Mouse (Mus musculus) kidney, embryonic 16.5 days (tissue): Measurements from ENCODE around the gene Cd2ap. TPM values are rescaled to one million over a fixed set of nuclear protein-coding genes. Genes with fewer than 3 reads are reported as not detected.

ENCODE experiments used
- ATAC-seq: fragments of 200-750 bp; cut with Nextera tagmentation; 2 replicates; pipeline ENCODE4 v1.8.0; 2017; ENCODE audit warnings: moderate TSS enrichment; ENCODE audit not compliant: low FRiP score, low TSS enrichment
- H3K27ac ChIP-seq: fragments of 300-500 bp; sonication (generic); 2 replicates; pipeline ENCODE4 v1.5.1; 2014; ENCODE audit warnings: low read length
- H3K27me3 ChIP-seq: fragments of 300-500 bp; sonication (generic); 2 replicates; pipeline ENCODE4 v1.6.1; 2014; ENCODE audit warnings: low read length, control low read depth, mixed read lengths; ENCODE audit not compliant: insufficient read depth
- H3K36me3 ChIP-seq: fragments of 300-500 bp; sonication (generic); 2 replicates; pipeline ENCODE4 v1.6.1; 2014; ENCODE audit warnings: low read length, control low read depth, mixed read lengths; ENCODE audit not compliant: insufficient read depth
- H3K4me1 ChIP-seq: fragments of 300-500 bp; sonication (generic); 2 replicates; pipeline ENCODE4 v1.6.1; 2014; ENCODE audit warnings: low read length, control low read depth, mixed read lengths; ENCODE audit not compliant: insufficient read depth
- H3K4me2 ChIP-seq: fragments of 300-500 bp; sonication (generic); replicated peaks from 2 replicates; pipeline ENCODE4 v1.6.1; 2014; ENCODE audit warnings: low read depth, low read length
- H3K4me3 ChIP-seq: fragments of 300-500 bp; sonication (generic); 2 replicates; pipeline ENCODE4 v1.5.1; 2014; ENCODE audit warnings: mild to moderate bottlenecking, low read length
- H3K9ac ChIP-seq: fragments of 300-500 bp; sonication (generic); replicated peaks from 2 replicates; pipeline ENCODE4 v1.6.1; 2014; ENCODE audit warnings: low read length
- H3K9me3 ChIP-seq: fragments of 300-500 bp; sonication (generic); 2 replicates; pipeline ENCODE4 v1.6.1; 2016; ENCODE audit warnings: low read length, control low read depth
- WGBS: fragments of 180-500 bp; shearing (Covaris S2); extraction: QIAGEN DNeasy Blood & Tissue Kit; methylation state at CpG from one replicate; pipeline ENCODE4 v1.1.7; 2014; 5-methylcytosine and 5-hydroxymethylcytosine counted together
- polyA plus RNA-seq: library from polyadenylated mRNA; unstranded; fragments of >200 nt; fragmentation: Nextera tagmentation; extraction: Ambion mirVana; gene quantifications from 2 replicates; pipeline ENCODE4 v1.2.1, GENCODE M21; 2015

Cd2ap gene
- polyA plus RNA-seq, 1 experiment from 2014 or later, result 28.8 TPM

GRCm38 (mm10) chr17:42790787-42791186 is 85.7 kb downstream of the Cd2ap start:
- no peaks in the 10 kb centered on the region for H3K9me3 ChIP-seq
- 94% methylated on average over 1 of the region's 1 CpGs for WGBS
- no peak overlapping the region for H3K27ac ChIP-seq
- no peak for ATAC-seq
- no peaks in the 10 kb centered on the region for H3K27me3 ChIP-seq
- H3K4me1 ChIP-seq, result no peaks in the 10 kb centered on the region
- H3K9ac ChIP-seq, result no peak overlapping the region
- H3K4me2 ChIP-seq, result no peak overlapping the region
- no peak overlapping the region for H3K4me3 ChIP-seq
- 0 out of 2 replicates have a peak, but pooled peaks cover 15% of the 10 kb centered on the region for H3K36me3 ChIP-seq

- no peak overlapping the region for H3K9ac ChIP-seq
- H3K4me3 ChIP-seq, result no peak overlapping the region
- no peak overlapping the region for H3K27ac ChIP-seq
- H3K36me3 ChIP-seq, result 0 out of 2 replicates have a peak, but pooled peaks cover 15% of the 10 kb centered on the region
- ATAC-seq, result no peak
- H3K9me3 ChIP-seq, result no peaks in the 10 kb centered on the region
- no peaks in the 10 kb centered on the region for H3K27me3 ChIP-seq
- no peak overlapping the region for H3K4me2 ChIP-seq
- 61% methylated on average over 2 of the region's 2 CpGs for WGBS
- no peaks in the 10 kb centered on the region for H3K4me1 ChIP-seq
Observed at GRCm38 (mm10) chr17:42789723-42790122, 86.7 kb downstream of the Cd2ap start.

- no peak overlapping the region for H3K9ac ChIP-seq
- WGBS, result 85% methylated on average over 5 of the region's 5 CpGs
- H3K27me3 ChIP-seq, result no peaks in the 10 kb centered on the region
- H3K9me3 ChIP-seq, result no peaks in the 10 kb centered on the region
- 0 out of 2 replicates have a peak, but pooled peaks have one; percentile 65 for ATAC-seq
- H3K4me2 ChIP-seq, result no peak overlapping the region
- H3K4me1 ChIP-seq, result no peaks in the 10 kb centered on the region
- H3K36me3 ChIP-seq, result 0 out of 2 replicates have a peak, but pooled peaks cover 11% of the 10 kb centered on the region
- H3K27ac ChIP-seq, result no peak overlapping the region
- no peak overlapping the region for H3K4me3 ChIP-seq
Observed at GRCm38 (mm10) chr17:42788686-42789453, 87.6 kb downstream of the Cd2ap start.

- ATAC-seq, result peak; percentile 70; the same call in 1 of the 2 replicates
- H3K4me2 ChIP-seq, result no peak overlapping the region
- no peaks in the 10 kb centered on the region for H3K27me3 ChIP-seq
- no peak overlapping the region for H3K4me3 ChIP-seq
- no peak overlapping the region for H3K9ac ChIP-seq
- H3K27ac ChIP-seq, result no peak overlapping the region
- no peaks in the 10 kb centered on the region for H3K36me3 ChIP-seq
- no peaks in the 10 kb centered on the region for H3K9me3 ChIP-seq
- H3K4me1 ChIP-seq, result no peaks in the 10 kb centered on the region
- WGBS, result 57% methylated on average over 7 of the region's 7 CpGs
Observed at GRCm38 (mm10) chr17:42782156-42782757, 94.2 kb downstream of the Cd2ap start.

GRCm38 (mm10) chr17:42753791-42754190 is 122.7 kb downstream of the Cd2ap start:
- ATAC-seq, result no peak
- no peaks in the 10 kb centered on the region for H3K9me3 ChIP-seq
- no peak overlapping the region for H3K4me3 ChIP-seq
- H3K27ac ChIP-seq, result no peak overlapping the region
- H3K9ac ChIP-seq, result no peak overlapping the region
- no peaks in the 10 kb centered on the region for H3K4me1 ChIP-seq
- H3K27me3 ChIP-seq, result no peaks in the 10 kb centered on the region
- 43% methylated on average over 2 of the region's 2 CpGs for WGBS
- no peaks in the 10 kb centered on the region for H3K36me3 ChIP-seq
- no peak overlapping the region for H3K4me2 ChIP-seq

GRCm38 (mm10) chr17:42752173-42752572 is 124.3 kb downstream of the Cd2ap start:
- 90% methylated on average over 2 of the region's 2 CpGs for WGBS
- no peak for ATAC-seq
- no peaks in the 10 kb centered on the region for H3K36me3 ChIP-seq

GRCm38 (mm10) chr17:42745657-42746420 is 130.6 kb downstream of the Cd2ap start:
- Histone ChIP-seq H3K4me1 (0 out of 2 replicates have a peak, but pooled peaks cover 3% of the 10 kb centered on the region), H3K4me2 (no peak overlapping the region), H3K9me3 (no peaks in the 10 kb centered on the region), H3K4me3 (no peak overlapping the region), H3K9ac (no peak overlapping the region), H3K27ac (no peak overlapping the region), H3K27me3 (no peaks in the 10 kb centered on the region), H3K36me3 (no peaks in the 10 kb centered on the region)
- ATAC-seq, result no peak
- 79% methylated on average over 6 of the region's 6 CpGs for WGBS

More at GRCm38 (mm10) chr17:42752173-42752572, 124.3 kb downstream of the Cd2ap start:
- Histone ChIP-seq H3K4me2 (no peak overlapping the region), H3K9me3 (no peaks in the 10 kb centered on the region), H3K4me3 (no peak overlapping the region), H3K9ac (no peak overlapping the region), H3K27me3 (no peaks in the 10 kb centered on the region), H3K4me1 (no peaks in the 10 kb centered on the region), H3K27ac (no peak overlapping the region)

Other genes starting within 250 kb of the Cd2ap start
- gene Adgrf4, start 184.4 kb downstream of the Cd2ap start, polyA plus RNA-seq, result 0.14 TPM in 1 of 2 replicates, not detected in the other
- 0.05 and 0.06 TPM in 2 replicates for gene Adgrf2, start 134.5 kb downstream of the Cd2ap start, polyA plus RNA-seq
- gene Tnfrsf21, start 139.9 kb upstream of the Cd2ap start, polyA plus RNA-seq, result 65.1 and 69.7 TPM in 2 replicates